Mouse (Mus musculus) midbrain, embryonic 14.5 days (tissue): ENCODE results near the gene Cpox. TPM values are rescaled to one million over a fixed set of nuclear protein-coding genes. Genes with fewer than 3 reads are reported as not detected.

Experiments
- ATAC-seq: fragments of 200-750 bp; cut with Nextera tagmentation; 2 replicates; pipeline ENCODE4 v1.8.0; 2017; ENCODE audit warnings: moderate number of reproducible peaks, moderate library complexity; ENCODE audit not compliant: low FRiP score, low TSS enrichment
- DNase-seq: peaks from one replicate; pipeline ENCODE4 v3.0.0-alpha.2; 2015
- H3K27ac ChIP-seq: fragments of 300-500 bp; sonication (generic); replicated peaks from 2 replicates; pipeline ENCODE4 v1.5.1; 2014; ENCODE audit warnings: mild to moderate bottlenecking, low read depth, low read length, moderate library complexity
- H3K27me3 ChIP-seq: fragments of 300-500 bp; sonication (generic); 2 replicates; pipeline ENCODE4 v1.6.1; 2014; ENCODE audit warnings: low read length, control low read depth, mixed read lengths; ENCODE audit not compliant: control insufficient read depth, insufficient read depth
- H3K36me3 ChIP-seq: fragments of 300-500 bp; sonication (generic); 2 replicates; pipeline ENCODE4 v1.6.1; 2014; ENCODE audit warnings: low read length, control low read depth; ENCODE audit not compliant: control insufficient read depth, insufficient read depth
- H3K4me1 ChIP-seq: fragments of 300-500 bp; sonication (generic); 2 replicates; pipeline ENCODE4 v1.6.1; 2014; ENCODE audit warnings: mild to moderate bottlenecking, antibody characterized with exemption, low read length, control low read depth; ENCODE audit not compliant: control insufficient read depth, insufficient read depth
- H3K4me2 ChIP-seq: fragments of 300-500 bp; sonication (generic); 2 replicates; pipeline ENCODE4 v1.6.1; 2014; ENCODE audit warnings: mild to moderate bottlenecking, low read length, moderate library complexity
- H3K4me3 ChIP-seq: fragments of 300-500 bp; sonication (generic); replicated peaks from 2 replicates; pipeline ENCODE4 v1.5.1; 2014; ENCODE audit warnings: low read depth, low read length
- H3K9ac ChIP-seq: fragments of 300-500 bp; sonication (generic); replicated peaks from 2 replicates; pipeline ENCODE4 v1.6.1; 2014; ENCODE audit warnings: mild to moderate bottlenecking, low read length, moderate library complexity
- H3K9me3 ChIP-seq: fragments of 300-500 bp; sonication (generic); 2 replicates; pipeline ENCODE4 v1.6.1; 2016; ENCODE audit warnings: low read length, control low read depth, mixed read lengths; ENCODE audit not compliant: control insufficient read depth
- whole genome bisulfite sequencing: fragments of 180-500 bp; shearing (Covaris S2); extraction: QIAGEN DNeasy Blood & Tissue Kit; methylation state at CpG from one replicate; pipeline ENCODE4 v1.1.7; 2014; 5-methylcytosine and 5-hydroxymethylcytosine counted together
- polyA plus RNA-seq: library from polyadenylated mRNA; unstranded; fragments of >200 nt; fragmentation: Nextera tagmentation; extraction: Ambion mirVana; gene quantifications from 2 replicates; pipeline ENCODE4 v1.2.1, GENCODE M21; 2014

Cpox gene
- polyA plus RNA-seq, 1 experiment from 2014 or later = 13.3 TPM

DNA sequence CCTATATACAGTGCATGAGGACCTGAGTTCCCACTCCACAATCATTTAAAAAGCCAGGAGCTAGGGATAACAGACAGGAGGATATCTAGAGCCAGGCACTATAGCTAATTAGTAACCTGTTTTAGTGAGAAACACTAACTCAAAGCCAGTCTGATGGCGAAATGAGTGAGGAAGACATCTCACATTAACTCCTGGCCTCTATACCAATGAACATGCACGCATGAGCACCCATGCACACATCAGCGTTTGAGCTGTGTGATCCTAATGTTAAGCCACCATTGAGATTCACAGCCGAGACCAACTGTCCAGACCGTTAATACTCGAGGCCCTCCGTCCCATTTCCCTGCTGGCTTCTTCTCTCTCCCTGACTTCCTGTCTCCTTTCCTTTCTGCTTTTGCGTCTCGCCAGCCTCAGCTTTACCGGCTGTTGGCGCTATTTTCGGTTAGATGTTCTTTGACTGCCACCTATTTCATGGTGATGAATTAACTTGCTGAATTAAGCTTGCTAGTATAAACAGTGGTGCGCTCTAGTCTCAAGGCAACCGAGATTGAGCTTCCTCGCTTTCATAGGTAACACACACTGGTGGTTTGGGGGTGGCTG, 3.8 kb downstream of the Cpox start:
- WGBS = 93% methylated on average over 15 of the region's 15 CpGs
- Histone ChIP-seq H3K4me3 (no peak overlapping the region), H3K4me1 (peaks cover 10% of the 10 kb centered on the region; the same call in 1 of the 2 replicates), H3K4me2 (no peak overlapping the region), H3K27me3 (no peaks in the 10 kb centered on the region), H3K36me3 (peaks cover 43% of the 10 kb centered on the region), H3K9me3 (no peaks in the 10 kb centered on the region), H3K9ac (no peak overlapping the region), H3K27ac (no peak overlapping the region)
- DNase-seq (no peak), ATAC-seq (no peak)

DNA sequence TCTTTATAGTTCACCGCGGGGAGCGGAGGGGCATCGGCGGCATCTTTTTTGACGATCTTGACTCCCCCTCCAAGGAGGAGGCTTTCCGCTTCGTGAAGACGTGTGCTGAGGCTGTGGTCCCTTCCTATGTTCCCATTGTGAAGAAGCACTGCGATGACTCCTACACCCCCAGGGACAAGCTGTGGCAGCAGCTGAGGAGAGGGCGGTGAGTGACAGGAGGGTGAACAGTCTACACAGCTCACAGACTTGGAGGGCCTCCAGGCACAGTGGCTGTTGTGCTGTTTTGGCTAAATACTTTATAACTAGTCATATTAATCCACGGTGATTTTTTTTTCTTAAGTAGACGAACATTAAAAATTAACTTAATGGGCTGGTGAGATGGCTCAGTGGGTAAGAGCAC, 5.2 kb downstream of the Cpox start:
- Histone ChIP-seq H3K9ac (no peak overlapping the region), H3K4me3 (no peak overlapping the region), H3K4me1 (peaks cover 10% of the 10 kb centered on the region; the same call in 1 of the 2 replicates), H3K27me3 (no peaks in the 10 kb centered on the region), H3K36me3 (peaks cover 43% of the 10 kb centered on the region), H3K4me2 (no peak overlapping the region), H3K27ac (no peak overlapping the region), H3K9me3 (no peaks in the 10 kb centered on the region)
- WGBS = 95% methylated on average over 13 of the region's 13 CpGs
- ATAC-seq (no peak), DNase-seq (no peak)

DNA sequence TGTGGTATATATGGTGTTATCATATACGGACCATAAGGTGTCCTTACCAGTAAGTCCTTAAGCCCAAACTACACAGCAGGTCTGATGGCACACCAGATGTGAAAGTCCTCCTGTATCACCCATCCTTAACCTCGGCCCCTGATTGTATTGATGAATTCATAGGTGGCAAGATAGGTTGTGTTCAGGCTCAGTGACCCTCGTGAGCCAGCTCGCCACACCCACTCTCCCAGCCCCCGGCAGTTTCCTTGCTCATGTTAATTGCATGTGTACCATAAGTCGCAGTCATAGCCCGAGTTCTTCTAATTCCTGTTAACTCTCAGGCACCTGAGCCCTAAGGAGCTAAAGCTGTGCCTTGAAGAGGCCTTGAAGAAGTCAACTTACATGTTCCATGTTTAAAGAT, 6.1 kb downstream of the Cpox start:
- Histone ChIP-seq H3K4me3 (no peak overlapping the region), H3K36me3 (peaks cover 47% of the 10 kb centered on the region), H3K9ac (no peak overlapping the region), H3K27me3 (no peaks in the 10 kb centered on the region), H3K27ac (no peak overlapping the region), H3K4me2 (no peak overlapping the region), H3K4me1 (peaks cover 5% of the 10 kb centered on the region; the same call in 1 of the 2 replicates), H3K9me3 (no peaks in the 10 kb centered on the region)
- no peak for ATAC-seq
- DNase-seq = no peak
- WGBS = 90% methylated on average over 7 of the region's 7 CpGs

DNA sequence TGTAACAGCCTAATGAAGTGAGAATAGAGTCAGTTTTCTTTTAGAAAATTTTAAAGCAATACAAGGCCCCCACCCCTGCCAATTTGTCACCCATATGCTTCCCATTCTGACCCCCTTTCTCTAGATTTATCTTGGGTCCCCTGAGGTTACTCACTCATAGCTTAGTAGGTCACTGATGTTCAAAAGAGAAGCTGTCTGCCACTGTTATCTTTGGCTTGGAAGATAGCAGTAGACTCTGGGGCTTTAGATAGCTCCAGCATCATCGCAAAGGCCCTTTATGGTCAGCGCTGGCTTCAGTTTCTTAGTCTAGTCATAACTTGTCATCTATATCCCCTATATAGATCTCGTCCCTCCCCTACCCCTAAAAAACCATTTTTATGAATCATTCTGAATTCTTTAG, 6.5 kb downstream of the Cpox start:
- no peaks in the 10 kb centered on the region for H3K9me3 ChIP-seq
- ATAC-seq (no peak), DNase-seq (no peak)
- H3K27me3 ChIP-seq = no peaks in the 10 kb centered on the region
- H3K36me3 ChIP-seq = peaks cover 51% of the 10 kb centered on the region
- no peak overlapping the region for H3K27ac ChIP-seq
- 95% methylated on average over 3 of the region's 3 CpGs for WGBS
- no peak overlapping the region for H3K9ac ChIP-seq
- 0 out of 2 replicates have a peak, but pooled peaks cover under 1% of the 10 kb centered on the region for H3K4me1 ChIP-seq
- H3K4me3 ChIP-seq = no peak overlapping the region
- H3K4me2 ChIP-seq = no peak overlapping the region

DNA sequence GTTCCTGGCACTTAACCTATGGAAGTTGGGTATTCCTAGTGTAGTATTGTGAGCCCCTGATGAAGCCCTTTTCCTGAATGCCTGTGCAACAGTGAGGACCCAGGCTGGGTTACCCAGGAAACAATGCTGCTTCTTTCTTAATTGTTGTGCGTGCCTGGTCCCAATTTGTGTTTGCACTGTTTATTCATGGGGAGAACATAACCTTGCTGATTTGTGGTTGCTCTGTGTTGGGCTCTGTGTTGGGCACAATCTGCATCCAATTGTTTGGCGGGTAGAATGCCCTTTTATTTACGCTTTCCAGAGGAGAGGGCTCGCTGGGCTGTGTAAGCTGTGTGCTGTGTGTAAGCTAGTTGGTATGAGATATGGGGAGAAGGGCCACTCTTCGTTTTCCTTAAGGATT, 7.4 kb downstream of the Cpox start:
- Histone ChIP-seq H3K36me3 (peaks cover 56% of the 10 kb centered on the region), H3K27me3 (no peaks in the 10 kb centered on the region), H3K9me3 (no peaks in the 10 kb centered on the region), H3K4me1 (no peaks in the 10 kb centered on the region), H3K4me2 (no peak overlapping the region), H3K4me3 (no peak overlapping the region), H3K9ac (no peak overlapping the region), H3K27ac (no peak overlapping the region)
- ATAC-seq = no peak
- no peak for DNase-seq
- 84% methylated on average over 5 of the region's 5 CpGs for WGBS

DNA sequence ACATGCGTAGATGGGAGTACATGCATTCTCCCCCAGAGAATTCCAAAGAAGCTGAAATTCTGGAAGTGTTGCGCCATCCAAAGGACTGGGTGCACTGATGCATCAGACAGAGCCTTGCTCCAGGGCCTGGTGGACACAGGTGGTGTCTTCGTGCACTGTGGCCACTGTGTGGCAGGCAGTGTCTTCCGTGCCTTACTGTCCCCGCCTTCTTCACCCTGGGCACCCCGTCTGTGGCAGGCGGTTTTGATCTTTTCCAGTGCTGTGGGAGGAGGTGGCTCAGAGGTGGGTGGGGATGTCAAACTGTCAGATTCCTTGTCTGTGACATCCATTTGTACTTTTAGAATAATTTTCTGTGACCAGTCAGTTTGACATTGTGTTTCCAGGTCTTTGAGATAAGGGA, 8.6 kb downstream of the Cpox start:
- no peak overlapping the region for H3K4me2 ChIP-seq
- no peak overlapping the region for H3K27ac ChIP-seq
- H3K27me3 ChIP-seq = no peaks in the 10 kb centered on the region
- H3K9me3 ChIP-seq = no peaks in the 10 kb centered on the region
- H3K4me3 ChIP-seq = no peak overlapping the region
- 81% methylated on average over 7 of the region's 7 CpGs for WGBS
- H3K9ac ChIP-seq = no peak overlapping the region
- no peaks in the 10 kb centered on the region for H3K4me1 ChIP-seq
- DNase-seq (no peak), ATAC-seq (no peak)
- peaks cover 48% of the 10 kb centered on the region for H3K36me3 ChIP-seq

DNA sequence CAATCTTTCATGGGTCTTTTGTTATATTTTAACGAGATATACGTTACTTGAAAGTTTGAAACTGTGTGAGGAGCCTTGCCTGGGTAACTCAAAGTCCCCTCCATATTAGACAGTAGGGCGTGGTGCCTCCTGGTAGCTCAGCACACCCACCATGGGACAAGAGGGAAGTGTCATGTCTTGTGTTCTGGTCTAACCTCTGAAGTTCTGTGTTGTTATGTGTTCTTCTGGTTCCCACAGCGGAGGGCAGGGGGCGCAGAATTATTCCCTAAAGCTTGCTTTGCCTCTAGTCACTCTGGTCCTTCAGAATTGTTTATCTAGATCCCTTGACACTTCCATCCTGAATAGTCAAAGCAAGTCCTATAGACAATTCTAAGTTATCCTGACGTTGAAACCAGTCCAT, 12.0 kb downstream of the Cpox start:
- H3K4me2 ChIP-seq = no peak overlapping the region
- H3K9ac ChIP-seq = no peak overlapping the region
- H3K4me3 ChIP-seq = no peak overlapping the region
- no peak for ATAC-seq
- DNase-seq = no peak
- peaks cover 25% of the 10 kb centered on the region for H3K36me3 ChIP-seq
- H3K27me3 ChIP-seq = no peaks in the 10 kb centered on the region
- WGBS = 85% methylated on average over 6 of the region's 6 CpGs
- no peaks in the 10 kb centered on the region for H3K4me1 ChIP-seq
- no peak overlapping the region for H3K27ac ChIP-seq
- no peaks in the 10 kb centered on the region for H3K9me3 ChIP-seq

DNA sequence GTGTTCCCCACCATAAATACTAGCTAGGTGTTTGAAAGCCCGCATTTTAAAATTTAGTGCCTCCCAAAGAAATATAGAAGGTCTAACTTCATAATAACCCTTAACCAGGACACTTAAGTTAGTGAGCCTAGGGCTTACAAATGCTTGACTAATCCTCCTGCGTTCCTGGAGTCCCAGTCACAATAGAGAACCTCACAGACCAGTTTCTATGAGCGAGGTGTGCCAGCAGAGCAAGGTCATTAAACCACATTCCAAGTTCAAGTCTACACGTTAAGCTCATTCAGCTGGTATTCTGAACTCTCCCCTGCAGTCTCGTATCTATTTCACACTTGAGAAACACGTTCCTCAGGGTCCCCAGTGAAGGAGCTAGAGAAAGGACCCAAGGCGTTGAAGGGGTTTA, 12.8 kb downstream of the Cpox start:
- WGBS = 82% methylated on average over 7 of the region's 7 CpGs

DNA sequence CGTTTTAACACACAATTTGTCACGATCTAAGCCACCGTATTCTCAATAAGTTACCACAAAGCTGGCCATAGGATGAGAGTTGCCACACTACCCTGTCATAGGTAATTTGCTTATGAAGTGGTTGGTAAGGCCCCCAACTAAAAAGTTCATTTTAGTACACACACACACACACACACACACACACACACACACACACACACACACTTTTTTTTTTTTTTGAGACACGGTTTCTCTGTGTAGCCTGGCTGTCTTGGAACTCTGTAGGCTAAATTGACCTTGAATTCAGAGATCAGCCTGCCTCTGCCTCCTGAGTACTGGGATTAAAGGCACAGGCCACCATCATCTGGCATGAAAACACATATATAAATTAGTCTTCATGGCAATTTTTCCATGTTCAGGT, 13.8 kb downstream of the Cpox start:
- Histone ChIP-seq H3K4me2 (no peak overlapping the region), H3K9me3 (no peaks in the 10 kb centered on the region), H3K36me3 (peaks cover 12% of the 10 kb centered on the region; the same call in 1 of the 2 replicates), H3K27ac (no peak overlapping the region), H3K9ac (no peak overlapping the region), H3K4me3 (no peak overlapping the region), H3K27me3 (no peaks in the 10 kb centered on the region), H3K4me1 (no peaks in the 10 kb centered on the region)
- 82% methylated on average over 4 of the region's 4 CpGs for WGBS
- no peak for ATAC-seq
- DNase-seq = no peak

More for the DNA sequence above, 12.8 kb downstream of the Cpox start:
- Histone ChIP-seq H3K4me2 (no peak overlapping the region), H3K4me1 (no peaks in the 10 kb centered on the region), H3K36me3 (peaks cover 19% of the 10 kb centered on the region), H3K9ac (no peak overlapping the region), H3K9me3 (no peaks in the 10 kb centered on the region), H3K27ac (no peak overlapping the region), H3K27me3 (no peaks in the 10 kb centered on the region), H3K4me3 (no peak overlapping the region)
- ATAC-seq (no peak), DNase-seq (no peak)
